Mouse (Mus musculus) lung, postnatal 0 days (tissue): ENCODE measurements at regions not wholly inside any gene's neighbourhood (a gene's known extent, or its start where the extent isn't known, plus 50 kb on each side); places are given as distances from the start of the nearest gene placed in this dataset.

Experiments
- CTCF ChIP-seq: IDR thresholded peaks from 2 replicates; pipeline ENCODE4 v1.5.1; 2016; ENCODE audit warnings: antibody characterized with exemption, mild to moderate bottlenecking
- EP300 ChIP-seq: IDR thresholded peaks from 2 replicates; pipeline ENCODE4 v1.6.1; 2016; ENCODE audit warnings: antibody characterized with exemption, mild to moderate bottlenecking, control low read depth

- no peak for TF ChIP-seq CTCF
- no peak for TF ChIP-seq EP300
Measured at GRCm38 (mm10) chr1:17506125-17507112, 639.3 kb downstream of the Crisp4 start.
